Mouse (Mus musculus): Measurements from ENCODE around the gene Nudt8. TPM values are rescaled to one million over a fixed set of nuclear protein-coding genes. Genes with fewer than 3 reads are reported as not detected.

Nudt8 gene
- polyA plus RNA-seq, 1 experiment from 2014 or later, result 36.0 TPM

DNA sequence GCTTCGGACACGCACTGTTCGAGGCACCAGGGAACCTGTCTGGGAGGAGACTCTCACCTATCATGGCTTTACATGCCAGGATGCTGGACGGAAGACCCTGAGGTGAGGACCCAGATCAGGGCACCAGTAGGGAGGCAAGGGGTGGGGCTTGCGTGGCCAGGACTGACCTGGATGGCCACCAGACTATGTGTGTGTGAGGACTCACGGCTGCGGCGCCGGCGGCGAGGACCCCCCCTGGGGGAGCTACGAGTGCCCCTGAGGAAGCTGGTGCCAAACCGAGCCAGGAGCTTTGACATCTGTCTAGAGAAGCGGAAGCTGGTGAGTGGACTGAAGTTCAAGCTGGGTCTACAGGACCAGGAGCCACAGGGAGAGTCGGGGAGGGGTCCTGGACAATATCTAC lies 4.0 kb downstream of the Nudt8 start:
- no peak overlapping the region for H3K27ac ChIP-seq
- no peaks in the 10 kb centered on the region for H3K27me3 ChIP-seq (ENCODE audit: low read depth, poor library complexity, severe bottlenecking)
- H3K9me3 ChIP-seq (replicated peaks), result no peaks in the 10 kb centered on the region
- H3K4me3 ChIP-seq, result no peak overlapping the region; the same call in 1 of the 2 replicates
- DNase-seq (ENCODE audit: low spot score), result peak; percentile 31
- WGBS, result 92% methylated on average over 15 of the region's 15 CpGs
- peaks cover 18% of the 10 kb centered on the region for H3K4me1 ChIP-seq
- H3K36me3 ChIP-seq, result peaks cover 51% of the 10 kb centered on the region

DNA sequence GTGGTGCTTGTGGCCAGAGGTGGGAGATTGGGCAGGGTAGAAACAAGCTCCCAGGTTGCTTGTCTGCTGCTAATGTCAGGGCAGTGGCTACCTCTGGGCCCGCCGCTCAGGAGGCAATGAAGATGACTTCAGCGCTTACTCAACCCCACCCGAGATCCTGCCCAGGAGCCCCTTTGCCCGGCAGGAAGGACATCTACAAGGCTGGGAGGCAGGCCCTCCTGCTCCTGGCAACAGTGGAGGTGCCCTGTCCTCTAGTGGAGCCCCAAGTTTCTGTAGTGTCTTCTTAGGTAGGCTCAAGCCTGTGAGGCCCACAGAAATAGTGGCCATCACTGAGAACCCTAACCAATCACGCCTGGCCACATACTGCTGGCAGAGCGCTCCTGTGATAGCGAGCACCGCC lies 4.7 kb downstream of the Nudt8 start:
- Histone ChIP-seq H3K9me3 (replicated peaks) (no peaks in the 10 kb centered on the region), H3K4me3 (no peak overlapping the region), H3K27me3 (ENCODE audit: low read depth, poor library complexity, severe bottlenecking) (no peaks in the 10 kb centered on the region), H3K27ac (no peak overlapping the region), H3K36me3 (peaks cover 59% of the 10 kb centered on the region), H3K4me1 (peaks cover 12% of the 10 kb centered on the region)
- DNase-seq (ENCODE audit: low spot score), result no peak
- WGBS, result 90% methylated on average over 9 of the region's 9 CpGs

DNA sequence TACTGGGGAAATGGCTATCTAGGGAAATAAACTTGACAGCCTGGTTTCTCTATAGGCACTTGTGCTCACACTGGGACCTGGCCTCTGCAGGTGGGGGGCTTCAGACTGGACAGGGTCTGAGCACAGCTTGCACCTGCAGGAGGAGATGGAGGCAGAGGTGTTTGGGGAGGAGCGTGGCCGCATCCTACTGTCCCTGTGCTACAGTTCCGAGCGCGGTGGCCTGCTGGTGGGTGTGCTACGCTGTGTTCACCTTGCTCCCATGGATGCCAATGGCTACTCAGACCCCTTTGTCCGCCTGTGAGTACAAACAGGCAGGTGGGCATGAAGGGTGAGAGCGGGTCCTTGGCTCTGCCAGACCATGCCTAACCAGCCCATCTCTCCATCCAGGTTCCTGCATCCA lies 5.6 kb downstream of the Nudt8 start:
- Histone ChIP-seq H3K4me3 (no peak overlapping the region), H3K27ac (no peak overlapping the region), H3K36me3 (peaks cover 66% of the 10 kb centered on the region), H3K9me3 (replicated peaks) (no peaks in the 10 kb centered on the region), H3K4me1 (peaks cover 10% of the 10 kb centered on the region), H3K27me3 (ENCODE audit: low read depth, poor library complexity, severe bottlenecking) (no peaks in the 10 kb centered on the region)
- no peak for DNase-seq (ENCODE audit: low spot score)
- 96% methylated on average over 8 of the region's 8 CpGs for WGBS

DNA sequence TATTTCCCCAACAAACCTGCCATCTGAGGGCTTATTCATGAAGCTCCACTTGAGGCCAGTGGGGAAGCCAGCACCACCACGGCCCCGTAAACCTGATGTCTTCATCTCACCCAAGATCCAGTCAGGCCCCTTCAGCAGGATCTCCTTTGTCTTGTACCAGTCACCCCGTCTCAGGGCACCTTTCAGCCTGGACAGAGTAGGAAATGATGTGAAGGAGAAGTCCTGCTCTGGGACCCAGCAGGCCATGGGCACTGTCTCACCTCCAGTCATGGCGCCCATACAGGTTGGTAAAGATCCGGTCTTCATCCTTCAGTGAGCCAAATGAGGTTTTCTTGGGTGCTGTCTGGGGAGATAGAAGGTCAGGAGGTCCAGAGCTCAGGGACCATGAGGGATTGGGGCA lies 10.7 kb downstream of the Nudt8 start:
- H3K4me1 ChIP-seq, result peaks cover 17% of the 10 kb centered on the region
- no peak overlapping the region for H3K4me3 ChIP-seq
- 92% methylated on average over 5 of the region's 5 CpGs for WGBS
- DNase-seq (ENCODE audit: low spot score), result no peak
- H3K27ac ChIP-seq, result no peak overlapping the region
- H3K27me3 ChIP-seq (ENCODE audit: low read depth, poor library complexity, severe bottlenecking), result no peaks in the 10 kb centered on the region
- H3K36me3 ChIP-seq, result peaks cover 50% of the 10 kb centered on the region
- H3K9me3 ChIP-seq (replicated peaks), result no peaks in the 10 kb centered on the region

DNA sequence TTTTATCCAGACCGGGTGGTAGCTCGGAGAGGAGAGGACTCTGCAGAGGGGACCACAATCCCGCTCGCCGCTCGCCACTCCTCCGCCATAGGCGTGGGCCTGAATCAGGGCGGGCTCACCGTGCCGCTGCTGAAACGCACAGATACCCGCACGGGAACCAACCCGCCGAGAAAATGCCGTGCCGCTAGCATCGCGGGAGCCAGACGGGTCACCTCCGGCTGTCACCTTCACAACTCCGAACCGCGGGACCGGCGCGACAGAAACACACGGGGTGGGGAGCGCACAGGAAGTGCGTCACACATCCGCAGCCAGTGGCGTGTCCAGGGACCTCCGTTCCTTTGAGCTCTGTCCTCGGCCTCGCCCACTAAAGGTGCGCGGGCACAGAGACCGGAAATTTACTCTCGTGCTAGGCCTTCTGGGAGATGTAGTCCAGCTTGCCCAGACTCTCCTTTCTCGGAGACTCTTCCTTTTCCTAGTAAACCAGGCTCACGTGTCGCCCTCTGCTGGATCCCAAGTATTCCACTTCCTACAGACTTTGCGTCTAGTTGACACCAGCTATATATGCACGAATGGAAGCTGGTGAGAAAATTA lies 12.1 kb downstream of the Nudt8 start, which contains the start of gene Ndufv1:
Gene Ndufv1, minus strand, starts transcription at position 375 of the 591 bp plus-strand sequence.
- WGBS, result 0% methylated on average over 45 of the region's 45 CpGs
- H3K27me3 ChIP-seq (ENCODE audit: low read depth, poor library complexity, severe bottlenecking), result no peaks in the 10 kb centered on the region
- H3K27ac ChIP-seq, result peak within 1 kb of the TSS; percentile 76
- H3K9me3 ChIP-seq (replicated peaks), result no peaks in the 10 kb centered on the region
- DNase-seq (ENCODE audit: low spot score), result peak; percentile 97
- peak within 1 kb of the TSS; percentile 75 for H3K4me3 ChIP-seq
- peaks cover 17% of the 10 kb centered on the region for H3K4me1 ChIP-seq
- H3K36me3 ChIP-seq, result peaks cover 35% of the 10 kb centered on the region

DNA sequence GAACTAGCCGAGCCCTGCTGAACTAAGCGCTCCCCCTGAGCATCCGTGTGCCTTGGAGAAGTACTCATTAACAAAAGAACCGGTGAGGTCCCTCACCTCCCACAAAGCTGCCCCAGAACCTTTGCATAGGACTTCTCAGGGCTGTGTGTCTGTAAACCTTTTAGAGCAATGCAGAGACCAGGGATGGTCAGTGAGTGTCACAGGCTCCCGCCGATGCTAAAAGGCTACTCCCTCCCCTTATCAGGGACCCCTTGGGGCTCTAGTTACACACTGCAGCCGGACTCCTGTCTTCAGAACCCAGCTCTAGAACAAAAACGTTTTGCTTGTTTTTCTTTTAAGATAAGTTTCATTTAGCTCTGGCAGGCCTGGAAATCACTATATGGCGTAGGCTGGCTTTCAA lies 12.7 kb downstream of the Nudt8 start:
- Histone ChIP-seq H3K4me3 (peak overlapping the region; percentile 75), H3K27me3 (ENCODE audit: low read depth, poor library complexity, severe bottlenecking) (no peaks in the 10 kb centered on the region), H3K4me1 (peaks cover 17% of the 10 kb centered on the region), H3K36me3 (peaks cover 30% of the 10 kb centered on the region), H3K9me3 (replicated peaks) (no peaks in the 10 kb centered on the region), H3K27ac (peak overlapping the region; percentile 76)
- WGBS, result 24% methylated on average over 9 of the region's 9 CpGs
- no peak for DNase-seq (ENCODE audit: low spot score)

DNA sequence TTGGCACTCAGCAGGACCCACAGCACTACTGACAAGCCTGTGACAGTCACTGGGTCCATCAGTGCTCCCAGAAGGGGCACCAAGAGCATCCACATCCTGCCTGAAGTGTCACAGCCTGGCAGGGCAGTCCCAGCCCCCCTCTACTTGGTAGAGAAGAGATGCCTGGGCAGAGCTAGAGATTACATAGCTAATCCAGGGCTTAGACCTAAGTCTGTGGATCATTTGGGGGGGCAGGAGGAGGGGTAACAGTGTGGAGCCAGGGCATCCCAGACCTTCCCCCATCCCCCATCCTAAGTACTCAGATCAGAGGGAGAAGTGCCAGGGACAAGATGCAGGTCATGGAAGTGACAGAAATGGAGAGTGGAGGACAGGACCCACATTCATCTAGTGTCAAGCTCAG lies 14.4 kb downstream of the Nudt8 start:
- no peaks in the 10 kb centered on the region for H3K9me3 ChIP-seq (replicated peaks)
- no peaks in the 10 kb centered on the region for H3K27me3 ChIP-seq (ENCODE audit: low read depth, poor library complexity, severe bottlenecking)
- H3K4me3 ChIP-seq, result no peak overlapping the region
- no peak for DNase-seq (ENCODE audit: low spot score)
- peaks cover 13% of the 10 kb centered on the region for H3K36me3 ChIP-seq
- peaks cover 27% of the 10 kb centered on the region for H3K4me1 ChIP-seq
- H3K27ac ChIP-seq, result no peak overlapping the region; the same call in 1 of the 2 replicates

DNA sequence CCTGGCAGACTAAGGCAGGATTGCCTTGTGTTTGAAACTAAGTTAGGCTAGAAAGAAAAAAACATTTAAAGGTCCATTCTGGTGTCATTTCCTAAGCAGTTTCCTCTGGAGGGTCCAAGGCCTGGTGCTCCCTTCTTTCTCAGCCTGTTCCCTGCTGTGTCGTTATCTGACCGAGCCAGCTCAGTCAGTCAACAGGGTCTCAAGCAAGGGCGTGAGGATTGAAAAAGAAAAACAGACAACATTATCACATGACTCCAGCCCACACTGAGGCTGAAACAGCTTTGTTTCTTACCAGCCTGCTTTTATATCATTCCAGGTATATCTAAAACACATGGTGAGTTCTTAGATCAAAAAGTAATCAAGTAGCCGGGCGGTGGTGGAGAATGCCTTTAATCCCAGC lies 15.3 kb downstream of the Nudt8 start:
- WGBS, result 63% methylated on average over 5 of the region's 5 CpGs
- peaks cover 5% of the 10 kb centered on the region for H3K36me3 ChIP-seq
- H3K4me1 ChIP-seq, result peaks cover 27% of the 10 kb centered on the region
- H3K27ac ChIP-seq, result no peak overlapping the region
- H3K9me3 ChIP-seq (replicated peaks), result no peaks in the 10 kb centered on the region
- H3K4me3 ChIP-seq, result no peak overlapping the region
- DNase-seq (ENCODE audit: low spot score), result no peak
- H3K27me3 ChIP-seq (ENCODE audit: low read depth, poor library complexity, severe bottlenecking), result no peaks in the 10 kb centered on the region

DNA sequence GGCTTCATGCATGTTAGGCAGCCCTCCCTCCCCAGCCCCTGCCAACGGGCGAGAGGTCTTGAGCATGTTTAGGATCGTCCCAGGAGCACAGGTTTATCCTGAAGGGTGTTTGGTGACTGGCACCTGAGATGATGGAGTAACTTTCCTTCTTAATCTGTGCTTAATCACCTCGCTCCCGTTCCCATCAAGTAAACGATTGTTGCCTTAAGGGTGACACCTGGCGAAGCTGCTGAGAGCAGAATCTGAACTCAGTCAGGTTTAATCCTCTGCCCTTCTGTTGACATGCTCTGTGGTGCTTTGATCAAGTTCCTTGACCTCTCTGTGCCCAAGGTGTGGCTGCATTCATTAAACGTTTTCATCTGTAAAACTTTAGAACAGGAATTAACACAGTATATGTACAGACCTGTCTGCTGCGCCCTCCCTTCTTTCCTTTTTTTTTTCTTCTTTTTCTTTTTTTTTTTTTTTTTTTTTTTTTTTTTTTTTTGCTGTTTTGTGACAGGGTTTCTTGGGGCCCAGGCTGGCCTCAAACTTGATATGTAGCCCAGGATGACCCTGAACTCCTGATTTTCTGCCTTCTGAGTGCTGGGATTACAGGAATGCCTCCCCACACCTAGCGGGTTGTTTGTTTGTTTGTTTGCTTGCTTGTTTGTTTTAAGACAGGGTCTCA lies 17.7 kb downstream of the Nudt8 start:
- H3K36me3 ChIP-seq, result no peaks in the 10 kb centered on the region
- DNase-seq (ENCODE audit: low spot score), result no peak
- 66% methylated on average over 10 of the region's 10 CpGs for WGBS
- H3K27me3 ChIP-seq (ENCODE audit: low read depth, poor library complexity, severe bottlenecking), result no peaks in the 10 kb centered on the region
- no peak overlapping the region for H3K27ac ChIP-seq
- H3K9me3 ChIP-seq (replicated peaks), result no peaks in the 10 kb centered on the region
- H3K4me1 ChIP-seq, result peaks cover 16% of the 10 kb centered on the region; the same call in 1 of the 2 replicates
- H3K4me3 ChIP-seq, result no peak overlapping the region

DNA sequence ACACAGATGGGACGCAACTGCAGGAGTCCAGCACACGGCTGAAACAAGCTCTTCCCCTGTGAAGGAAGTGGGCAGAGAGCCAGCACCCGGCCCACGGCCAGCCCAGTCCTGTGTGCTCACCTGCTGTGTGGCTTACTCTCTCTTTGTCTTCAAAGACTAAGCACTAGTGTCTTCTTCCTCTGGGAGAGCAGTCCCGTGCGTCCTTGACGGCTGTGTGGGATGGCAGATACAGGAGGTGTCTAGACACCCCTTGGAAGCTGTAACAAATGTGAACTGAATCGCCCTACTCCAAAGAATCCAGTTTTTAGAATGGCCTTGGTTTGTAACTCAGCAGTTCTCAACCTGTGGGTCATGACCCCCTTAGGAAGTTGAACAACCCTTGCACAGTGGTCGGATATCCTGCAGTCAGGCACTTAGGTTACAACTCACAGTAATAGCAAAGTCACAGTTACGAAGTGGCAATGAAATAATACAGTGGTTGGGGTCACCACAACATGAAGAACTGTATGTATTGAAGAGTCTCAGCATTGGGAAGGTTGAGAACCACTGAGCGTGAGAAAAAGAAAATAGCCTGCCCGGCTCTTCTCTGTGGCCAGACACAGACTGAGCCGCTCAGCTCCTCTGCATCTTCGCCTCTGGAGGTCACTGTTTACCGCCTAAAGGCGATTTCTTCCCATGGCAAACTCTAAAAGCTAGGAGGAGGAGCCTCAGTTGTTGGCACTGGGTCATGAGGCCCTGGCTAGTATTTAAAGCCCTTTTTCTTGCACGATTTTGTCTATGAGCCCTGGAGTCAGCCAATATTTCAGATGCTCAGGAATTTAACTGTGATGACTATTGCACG lies 18.6 kb downstream of the Nudt8 start:
- no peaks in the 10 kb centered on the region for H3K36me3 ChIP-seq
- WGBS, result 41% methylated on average over 18 of the region's 18 CpGs
- no peaks in the 10 kb centered on the region for H3K27me3 ChIP-seq (ENCODE audit: low read depth, poor library complexity, severe bottlenecking)
- H3K4me1 ChIP-seq, result peaks cover 10% of the 10 kb centered on the region; the same call in 1 of the 2 replicates
- H3K9me3 ChIP-seq (replicated peaks), result no peaks in the 10 kb centered on the region
- H3K4me3 ChIP-seq, result no peak overlapping the region
- peak; percentile 62 for DNase-seq (ENCODE audit: low spot score)
- H3K27ac ChIP-seq, result no peak overlapping the region

DNA sequence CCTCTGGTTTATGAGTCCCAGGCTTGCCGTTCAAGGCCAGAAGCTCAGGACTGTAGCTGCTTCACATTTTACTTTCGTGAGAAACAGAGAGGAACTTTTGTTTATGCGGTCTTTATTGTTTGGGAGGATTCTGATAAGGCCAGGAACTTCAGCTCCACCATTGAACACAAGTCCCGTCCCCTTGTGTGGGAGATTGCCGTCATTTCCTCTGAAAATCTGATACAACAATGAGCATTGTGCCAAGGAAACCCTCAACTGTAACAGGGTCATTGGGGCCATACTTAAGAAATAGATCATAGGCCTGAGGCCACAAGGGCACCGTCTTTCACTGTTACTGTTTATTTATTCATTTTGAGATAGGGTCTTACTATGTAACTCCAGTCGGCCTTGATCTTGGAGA lies 22.8 kb downstream of the Nudt8 start:
- Histone ChIP-seq H3K27ac (no peak overlapping the region), H3K36me3 (no peaks in the 10 kb centered on the region), H3K4me1 (peaks cover 10% of the 10 kb centered on the region; the same call in 1 of the 2 replicates), H3K9me3 (replicated peaks) (0 out of 2 replicates have a peak, but pooled peaks cover 4% of the 10 kb centered on the region), H3K4me3 (no peak overlapping the region), H3K27me3 (ENCODE audit: low read depth, poor library complexity, severe bottlenecking) (no peaks in the 10 kb centered on the region)
- whole genome bisulfite sequencing, result 81% methylated on average over 7 of the region's 7 CpGs
- DNase-seq (ENCODE audit: low spot score), result no peak

DNA sequence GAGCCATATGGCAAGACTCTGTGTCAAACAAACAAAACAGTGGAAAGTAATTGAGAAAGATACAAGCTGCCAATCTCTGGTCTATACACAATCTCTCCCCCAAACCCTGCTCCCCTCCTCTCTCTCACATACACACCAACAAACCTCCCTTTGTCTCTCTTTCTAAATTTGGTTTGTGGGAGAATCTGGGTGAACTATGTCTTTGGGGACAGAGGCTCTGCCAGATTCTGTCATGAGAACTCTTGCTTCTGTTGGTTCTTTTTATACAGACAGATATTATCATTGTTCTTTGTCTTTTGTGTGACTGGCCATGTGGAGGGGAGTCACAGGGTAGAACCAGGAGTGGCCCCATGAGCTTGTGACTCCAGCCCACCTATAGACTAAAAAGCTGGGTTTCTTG lies 27.2 kb downstream of the Nudt8 start:
- Histone ChIP-seq H3K9me3 (replicated peaks) (0 out of 2 replicates have a peak, but pooled peaks cover 4% of the 10 kb centered on the region), H3K27me3 (ENCODE audit: low read depth, poor library complexity, severe bottlenecking) (no peaks in the 10 kb centered on the region), H3K4me1 (no peaks in the 10 kb centered on the region), H3K36me3 (no peaks in the 10 kb centered on the region), H3K4me3 (no peak overlapping the region), H3K27ac (no peak overlapping the region)
- DNase-seq (ENCODE audit: low spot score), result no peak

DNA sequence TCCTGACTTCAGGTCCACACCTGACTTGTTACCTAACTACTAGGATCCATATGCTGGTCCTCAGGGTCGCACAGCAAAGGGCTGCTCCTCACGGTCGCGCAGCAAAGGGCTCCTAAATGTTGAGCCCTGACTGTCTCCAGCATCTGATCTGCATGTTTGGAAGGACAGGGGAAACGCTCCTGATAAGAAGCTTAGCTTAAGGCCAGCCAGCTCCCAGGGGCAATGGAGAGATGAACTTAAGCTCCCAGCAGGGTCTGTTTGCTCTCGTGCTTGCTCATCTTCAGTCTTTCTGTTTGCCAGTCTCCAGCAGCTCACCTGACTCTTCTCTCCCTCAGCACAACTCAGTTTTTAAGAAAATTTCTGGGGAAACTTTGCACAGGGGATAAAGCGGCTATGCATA lies 32.3 kb downstream of the Nudt8 start:
- no peaks in the 10 kb centered on the region for H3K27me3 ChIP-seq (ENCODE audit: low read depth, poor library complexity, severe bottlenecking)
- no peak for DNase-seq (ENCODE audit: low spot score)
- no peak overlapping the region for H3K27ac ChIP-seq
- no peak overlapping the region for H3K4me3 ChIP-seq
- H3K9me3 ChIP-seq (replicated peaks), result no peaks in the 10 kb centered on the region
- peaks cover 15% of the 10 kb centered on the region for H3K4me1 ChIP-seq
- H3K36me3 ChIP-seq, result peaks cover 10% of the 10 kb centered on the region
- WGBS, result 59% methylated on average over 7 of the region's 7 CpGs

All from limb, embryonic 10.5 days (tissue).